Mouse (Mus musculus): ENCODE measurements around the gene Armc12.

Armc12 gene

GRCm38 (mm10) chr17:28513844-28514243, 16.8 kb upstream of the Armc12 start:
- no peak for DNase-seq

GRCm38 (mm10) chr17:28514555-28514954, 16.1 kb upstream of the Armc12 start:
- DNase-seq = no peak

- DNase-seq = no peak
Observed at GRCm38 (mm10) chr17:28515431-28516341, 14.9 kb upstream of the Armc12 start.

GRCm38 (mm10) chr17:28516881-28517280, 13.7 kb upstream of the Armc12 start:
- DNase-seq = no peak

GRCm38 (mm10) chr17:28517441-28517955, 13.1 kb upstream of the Armc12 start, which contains the start of gene Fkbp5:
Fkbp5 (minus strand) TSS chr17:28517527.
- DNase-seq = peak; percentile 43

- DNase-seq = peak; percentile 89
Observed at GRCm38 (mm10) chr17:28517956-28518614, 12.5 kb upstream of the Armc12 start.

- no peak for DNase-seq
Observed at GRCm38 (mm10) chr17:28518615-28519071, 12.0 kb upstream of the Armc12 start.

- no peak for DNase-seq
Observed at GRCm38 (mm10) chr17:28519827-28520226, 10.8 kb upstream of the Armc12 start.

- DNase-seq = no peak
Observed at GRCm38 (mm10) chr17:28520561-28520960, 10.0 kb upstream of the Armc12 start.

- DNase-seq = no peak
Observed at GRCm38 (mm10) chr17:28521071-28521726, 9.4 kb upstream of the Armc12 start.

- DNase-seq = no peak
Observed at GRCm38 (mm10) chr17:28521920-28522319, 8.7 kb upstream of the Armc12 start.

- DNase-seq = peak; percentile 91
Observed at GRCm38 (mm10) chr17:28522623-28523354, 7.8 kb upstream of the Armc12 start.

GRCm38 (mm10) chr17:28523355-28524008, 7.1 kb upstream of the Armc12 start:
- DNase-seq = no peak

- DNase-seq = no peak
Observed at GRCm38 (mm10) chr17:28524009-28524695, 6.5 kb upstream of the Armc12 start.

- no peak for DNase-seq
Observed at GRCm38 (mm10) chr17:28524831-28525430, 5.7 kb upstream of the Armc12 start.

- DNase-seq = no peak
Observed at GRCm38 (mm10) chr17:28527184-28528042, 3.2 kb upstream of the Armc12 start.

- DNase-seq = peak; percentile 84
Observed at GRCm38 (mm10) chr17:28528043-28528351, 2.6 kb upstream of the Armc12 start.

GRCm38 (mm10) chr17:28529116-28529515, 1.5 kb upstream of the Armc12 start:
- DNase-seq = no peak

GRCm38 (mm10) chr17:28531946-28532345, 1.3 kb downstream of the Armc12 start:
- DNase-seq = no peak

GRCm38 (mm10) chr17:28532557-28532956, 2.0 kb downstream of the Armc12 start:
- DNase-seq = no peak
